Mouse (Mus musculus): ENCODE results near the gene Dnase2a. TPM values are rescaled to one million over a fixed set of nuclear protein-coding genes. Genes with fewer than 3 reads are reported as not detected.

The Dnase2a gene
- total RNA-seq (2021) = 10 to 100 TPM; 11.8 to 12.8 TPM
- long read RNA-seq, experiment 1, transcript Dnase2a-201 (6 exons, 1,715 nt) = major isoform, 6 of 11 reads
- long read RNA-seq, experiment 1, partial matches to known transcripts = 0 of 11 reads
- long read RNA-seq, experiment 1, other reads (novel, unspliced or antisense) = 4 of 11 reads
- long read RNA-seq, experiment 2, partial matches to known transcripts = 0 of 8 reads
- long read RNA-seq, experiment 2, other reads (novel, unspliced or antisense) = 5 of 8 reads

DNA sequence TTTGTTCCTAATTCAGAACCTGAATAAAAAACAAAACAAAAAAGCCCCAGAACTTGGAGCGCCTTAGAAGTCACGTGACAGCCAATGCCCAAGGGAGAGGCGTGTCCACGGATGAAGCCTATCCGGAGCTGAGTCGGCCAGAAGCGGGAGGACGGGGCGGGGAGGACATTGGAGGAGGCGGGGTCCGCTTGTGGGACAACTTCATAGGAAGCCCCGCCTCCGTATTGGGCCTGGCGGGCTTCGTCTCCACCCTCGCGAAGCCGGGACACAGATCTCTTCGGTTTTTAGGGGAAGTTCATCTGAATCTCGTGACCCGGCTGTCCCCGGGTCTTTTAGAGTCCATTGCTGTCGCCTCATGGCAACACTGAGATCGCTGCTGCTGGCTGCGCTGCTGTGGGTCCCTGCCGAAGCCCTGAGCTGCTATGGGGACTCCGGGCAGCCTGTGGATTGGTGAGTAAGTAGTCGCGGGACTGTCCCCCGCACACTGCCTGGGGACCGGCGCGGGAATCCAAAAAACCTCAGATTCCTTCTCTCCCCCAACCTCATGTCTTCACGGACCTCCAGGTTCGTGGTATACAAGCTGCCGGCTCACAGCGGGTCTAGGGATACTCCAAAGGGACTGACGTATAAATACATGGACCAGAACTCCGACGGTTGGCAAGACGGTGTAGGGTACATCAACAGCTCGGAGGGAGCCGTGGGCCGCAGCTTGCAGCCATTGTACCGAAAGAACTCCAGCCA, at the start of gene Dnase2a:
Dnase2a (plus strand) TSS at position 140 of the 741 bp plus-strand sequence.
- DNase-seq = peak; percentile 96

DNA sequence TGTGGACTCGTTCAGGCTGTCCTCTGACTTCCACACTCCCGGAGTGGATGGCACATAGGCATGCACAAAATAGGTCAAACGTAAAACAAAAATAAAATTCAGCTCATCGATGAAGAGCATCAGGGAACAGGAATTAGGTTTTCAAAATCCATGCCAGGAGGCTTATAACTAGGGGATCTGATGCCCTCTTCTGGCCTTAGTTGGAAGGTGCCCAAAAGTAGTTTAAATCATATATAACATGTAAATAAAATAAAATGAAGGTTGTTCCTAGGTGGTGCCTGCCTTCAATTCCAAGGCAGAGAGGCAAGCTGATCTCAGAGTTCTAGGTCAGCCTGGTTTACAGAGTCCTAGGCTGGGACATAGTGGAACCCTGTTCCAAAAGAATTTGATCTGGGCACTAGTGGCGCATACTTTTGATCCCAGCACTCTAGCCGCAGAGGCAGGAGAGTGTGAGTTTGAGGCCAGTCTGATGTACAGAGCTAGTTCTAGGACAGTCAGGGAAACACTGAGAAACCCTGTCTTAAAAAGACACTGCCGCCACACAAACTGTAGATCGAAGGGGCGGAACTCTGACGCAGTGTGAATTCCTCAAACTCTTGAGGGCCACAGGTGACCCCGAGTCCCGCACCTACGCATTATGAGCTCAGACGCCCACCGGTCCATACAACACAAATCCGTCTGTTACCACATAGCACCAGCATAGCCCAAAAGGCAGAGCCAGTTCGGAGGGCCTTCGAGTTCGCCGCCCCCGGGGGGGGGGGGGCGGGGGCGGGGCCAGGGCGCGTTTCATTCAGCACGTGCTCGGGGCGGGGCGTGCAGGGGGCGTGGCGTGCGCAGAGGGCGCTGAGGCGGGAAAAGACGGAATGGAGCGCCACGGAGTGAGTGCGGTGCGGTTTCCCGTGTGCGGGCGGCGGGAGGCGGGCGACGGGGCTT, 36.7 kb upstream of the Dnase2a start, which contains the start of gene Syce2:
Syce2 (plus strand) TSS at position 736 of the 933 bp plus-strand sequence.
- DNase-seq = peak; percentile 91

DNA sequence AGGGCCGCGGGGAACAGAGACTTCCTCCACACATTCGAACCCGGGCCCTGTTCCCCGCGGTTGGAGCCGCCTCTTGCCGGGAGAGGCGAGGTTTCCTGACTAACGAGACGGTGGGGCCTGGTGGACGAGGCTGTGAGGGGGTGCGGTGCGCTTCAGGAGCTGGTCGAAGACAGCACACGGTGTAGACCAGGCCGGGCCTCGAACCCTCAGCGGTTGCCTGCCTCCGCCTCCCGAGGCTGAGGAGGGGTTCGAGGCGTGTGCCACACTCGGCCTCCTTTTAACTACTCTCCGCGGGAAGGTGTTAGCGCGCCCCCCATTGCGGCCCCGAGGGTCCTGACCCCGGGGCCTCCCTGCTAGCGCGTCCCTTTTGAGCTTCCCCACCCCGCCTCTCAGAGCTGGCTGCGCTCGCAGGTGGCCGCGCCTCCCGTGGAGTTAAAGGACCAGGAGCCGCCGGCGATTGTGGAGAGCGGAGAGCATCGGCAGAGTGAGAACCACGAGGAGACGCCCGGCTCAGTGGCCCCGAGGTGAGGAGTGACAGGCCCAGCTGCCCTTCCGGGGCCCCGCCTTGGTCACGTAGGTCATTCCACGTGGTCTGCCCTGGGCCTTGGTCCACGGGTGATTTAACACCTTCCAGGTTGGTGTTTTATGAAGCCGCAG, 35.9 kb upstream of the Dnase2a start:
- peak; percentile 56 for DNase-seq

- no peak for DNase-seq
Observed at GRCm38 (mm10) chr8:84873016-84873415, 35.3 kb upstream of the Dnase2a start.

DNA sequence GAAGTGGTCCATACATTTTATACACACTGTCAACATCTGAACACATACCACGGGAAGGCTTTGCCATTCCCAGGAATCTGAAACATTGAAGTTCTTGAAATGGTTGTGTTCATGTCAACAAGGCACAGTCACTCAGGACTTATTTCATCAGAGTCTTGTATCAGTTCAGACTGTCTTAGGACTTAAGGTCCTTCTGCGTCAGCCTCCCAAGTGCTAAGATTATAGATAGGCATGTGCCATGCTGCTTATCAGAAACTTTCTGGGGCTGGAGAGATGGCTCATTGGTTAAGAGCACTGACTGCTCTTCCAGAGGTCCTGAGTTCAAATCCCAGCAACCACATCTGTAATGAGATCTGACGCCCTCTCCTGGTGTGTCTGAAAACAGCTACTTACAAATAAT, 34.0 kb upstream of the Dnase2a start:
- DNase-seq = no peak

DNA sequence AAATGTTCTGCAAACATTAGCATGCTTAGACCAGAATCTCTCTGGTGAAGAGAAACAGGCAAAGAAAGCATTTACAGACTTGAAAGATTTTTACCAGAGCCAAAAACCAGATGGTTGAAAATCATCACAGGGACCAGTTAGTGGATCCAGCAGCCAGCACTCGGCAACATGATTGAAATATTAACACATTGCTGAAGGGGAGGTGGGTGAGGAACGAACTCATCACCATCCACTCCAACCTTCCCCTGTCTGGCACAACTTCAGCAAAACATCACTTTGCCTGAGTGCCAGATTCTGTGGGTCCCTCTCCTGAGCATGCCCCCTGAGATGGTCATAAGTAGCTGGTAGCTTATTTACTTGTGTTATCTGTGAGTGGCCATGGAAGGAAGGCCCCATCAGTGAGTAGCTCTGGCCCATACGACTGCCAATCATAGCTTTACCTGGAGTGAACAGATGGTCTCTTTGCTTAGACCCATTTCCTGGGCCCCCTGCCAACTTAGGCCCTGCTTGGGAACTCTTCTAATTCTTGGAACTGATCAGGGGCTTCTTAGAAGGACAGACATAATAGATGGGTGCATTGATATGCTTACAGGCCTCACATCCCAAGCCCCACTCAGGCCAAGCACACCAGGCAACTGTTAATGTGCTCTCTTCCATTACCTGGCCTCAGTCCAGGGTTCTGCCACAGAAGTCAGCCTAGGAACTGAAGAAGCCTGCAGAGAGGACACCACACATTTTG, 30.9 kb upstream of the Dnase2a start:
- no peak for DNase-seq

DNA sequence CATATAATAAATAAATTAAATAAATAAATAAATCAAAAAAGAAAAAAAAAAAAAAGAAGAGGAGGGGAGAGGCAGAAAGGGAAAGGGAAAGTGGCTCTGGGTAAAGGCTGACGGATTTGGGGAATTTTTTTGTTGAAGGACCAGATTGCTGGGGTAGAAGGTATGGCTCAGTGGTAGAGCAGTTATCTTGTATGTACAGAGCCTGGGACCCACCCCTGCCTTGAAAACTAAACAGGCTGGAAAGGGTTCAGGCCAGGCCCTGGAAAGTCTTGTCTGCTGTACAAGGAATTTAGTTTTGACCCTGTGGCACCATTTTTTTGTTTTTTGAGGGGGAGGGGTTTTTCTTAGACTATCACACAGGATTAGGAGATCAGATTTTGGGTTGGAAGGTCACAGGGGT, 29.4 kb upstream of the Dnase2a start:
- DNase-seq = no peak

DNA sequence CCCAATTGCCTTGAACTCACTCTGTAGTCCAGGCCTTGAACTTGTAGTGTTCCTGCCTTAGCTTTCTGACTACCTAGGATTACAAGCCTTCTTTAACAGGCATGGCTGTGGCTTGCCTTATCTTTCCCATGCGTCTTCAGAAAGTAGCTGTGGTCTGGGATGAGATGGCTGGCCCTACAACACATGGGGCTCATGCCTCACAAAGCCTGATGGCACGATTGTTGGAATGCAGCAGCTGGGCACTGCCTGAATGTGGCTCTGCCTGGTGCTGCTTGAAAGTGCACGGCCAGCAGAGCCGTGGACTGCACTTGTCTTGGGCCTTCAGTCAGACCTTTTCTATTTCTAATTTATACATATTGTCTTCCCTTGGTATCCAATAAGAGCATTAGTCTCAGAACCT, 23.6 kb upstream of the Dnase2a start:
- DNase-seq = no peak

GRCm38 (mm10) chr8:84888280-84888679, 20.1 kb upstream of the Dnase2a start:
- DNase-seq = no peak

- DNase-seq = no peak
Observed at GRCm38 (mm10) chr8:84889141-84889540, 19.2 kb upstream of the Dnase2a start.

DNA sequence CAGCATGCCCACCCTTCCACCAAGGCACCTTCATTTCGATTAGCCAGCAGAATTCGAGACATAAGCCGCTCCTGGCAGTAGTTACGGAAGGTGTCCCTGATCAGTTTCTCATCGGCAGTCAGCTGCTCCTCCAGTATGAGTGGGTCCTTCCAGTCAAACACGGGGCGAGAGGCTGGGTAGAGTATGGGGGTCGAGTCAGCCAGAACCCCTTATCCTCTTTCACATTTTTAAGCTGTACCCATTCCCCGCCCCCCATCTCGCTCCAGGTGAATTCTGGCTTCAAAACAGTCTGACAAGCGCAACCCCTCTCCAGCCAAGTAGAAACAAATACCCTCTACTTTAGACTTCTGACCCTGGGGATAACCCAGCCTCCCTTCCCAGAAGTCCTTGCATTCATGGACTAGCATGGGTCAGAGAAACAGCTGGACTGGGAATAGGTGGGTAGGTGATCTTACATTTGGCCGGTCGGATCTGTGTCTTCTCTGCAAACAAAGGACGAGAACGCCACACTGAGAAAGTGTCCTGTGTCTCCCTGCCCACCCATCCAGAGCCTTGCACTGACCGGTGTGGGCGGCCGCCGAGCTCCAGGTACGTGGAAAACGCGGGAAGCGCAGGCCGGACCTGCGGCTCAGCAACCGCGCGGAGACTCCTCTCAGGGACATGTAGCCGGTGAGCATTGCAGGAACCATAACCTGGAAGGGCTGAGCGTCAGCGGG, 15.2 kb upstream of the Dnase2a start:
- no peak for DNase-seq

DNA sequence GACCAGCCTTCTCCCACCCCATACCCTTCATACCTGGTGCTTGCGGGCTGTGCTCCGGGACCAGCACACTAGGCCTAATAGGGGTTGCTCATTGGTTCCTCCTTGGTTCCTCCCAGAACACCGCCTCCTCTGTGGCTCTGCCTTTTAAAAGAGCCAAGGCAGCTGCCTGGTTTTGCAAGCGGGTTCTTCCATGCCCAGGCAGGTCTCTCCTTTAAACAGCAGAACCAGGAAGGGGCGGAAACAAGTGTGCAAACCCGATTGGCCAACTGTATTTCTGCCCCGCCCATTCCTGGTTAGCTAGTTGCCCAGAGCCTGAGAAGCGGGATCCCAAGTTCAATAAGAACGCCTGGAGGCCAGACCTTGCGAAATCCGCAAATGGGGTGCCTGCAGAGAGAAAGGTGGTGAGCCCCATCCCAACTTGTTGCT, 14.6 kb upstream of the Dnase2a start, which contains the start of gene Gcdh:
Gcdh (minus strand) TSS at position 213 of the 426 bp plus-strand sequence.
- peak; percentile 93 for DNase-seq

DNA sequence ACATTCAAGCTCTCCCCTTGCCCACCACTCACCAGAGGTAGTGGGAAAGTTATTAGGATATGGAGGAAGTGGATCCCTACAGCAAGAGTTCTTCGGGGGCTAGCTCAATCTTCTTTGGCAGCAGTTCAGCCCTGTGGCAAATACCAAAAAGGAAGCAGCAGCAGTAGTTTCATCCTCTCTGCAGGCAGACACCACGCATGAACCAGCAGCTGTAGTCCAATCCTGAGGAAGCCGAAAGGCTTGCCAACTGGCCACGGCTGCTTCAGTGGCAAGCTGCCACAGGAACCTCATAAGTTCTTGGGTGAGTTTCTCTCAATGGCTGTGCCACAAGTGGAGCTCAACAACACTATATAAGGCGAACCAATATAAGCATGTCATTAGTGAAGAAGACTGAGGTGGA, 12.4 kb upstream of the Dnase2a start:
- DNase-seq = no peak

- DNase-seq = no peak
Observed at GRCm38 (mm10) chr8:84901071-84901470, 7.3 kb upstream of the Dnase2a start.

- no peak for DNase-seq
Observed at GRCm38 (mm10) chr8:84901752-84902151, 6.6 kb upstream of the Dnase2a start, which contains the start of gene Klf1. Gene Klf1, plus strand, starts transcription at chr8:84901928.

- DNase-seq = no peak
Observed at GRCm38 (mm10) chr8:84902367-84902919, 5.9 kb upstream of the Dnase2a start.

DNA sequence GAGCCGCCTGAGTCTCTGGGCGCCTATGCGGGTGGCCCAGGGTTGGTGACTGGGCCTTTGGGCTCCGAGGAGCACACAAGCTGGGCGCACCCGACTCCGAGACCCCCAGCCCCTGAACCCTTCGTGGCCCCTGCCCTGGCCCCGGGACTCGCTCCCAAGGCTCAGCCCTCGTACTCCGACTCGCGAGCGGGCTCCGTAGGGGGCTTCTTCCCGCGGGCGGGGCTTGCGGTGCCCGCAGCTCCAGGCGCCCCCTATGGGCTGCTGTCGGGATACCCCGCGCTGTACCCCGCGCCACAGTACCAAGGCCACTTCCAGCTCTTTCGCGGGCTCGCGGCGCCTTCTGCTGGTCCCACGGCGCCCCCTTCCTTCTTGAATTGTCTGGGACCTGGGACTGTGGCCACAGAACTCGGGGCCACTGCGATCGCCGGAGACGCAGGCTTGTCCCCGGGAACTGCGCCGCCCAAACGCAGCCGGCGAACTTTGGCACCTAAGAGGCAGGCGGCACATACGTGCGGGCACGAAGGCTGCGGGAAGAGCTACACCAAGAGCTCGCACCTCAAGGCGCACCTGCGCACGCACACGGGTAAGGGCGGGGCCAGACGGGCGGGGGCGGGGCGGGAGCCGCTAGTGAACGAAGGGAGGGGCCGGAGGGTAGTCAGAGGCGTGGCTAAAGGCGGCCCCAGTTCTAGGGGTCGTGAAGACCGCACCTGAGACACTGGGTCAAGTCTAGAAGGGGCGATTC, 5.3 kb upstream of the Dnase2a start:
- DNase-seq = peak; percentile 96

GRCm38 (mm10) chr8:84904351-84904750, 4.0 kb upstream of the Dnase2a start:
- DNase-seq = no peak

DNA sequence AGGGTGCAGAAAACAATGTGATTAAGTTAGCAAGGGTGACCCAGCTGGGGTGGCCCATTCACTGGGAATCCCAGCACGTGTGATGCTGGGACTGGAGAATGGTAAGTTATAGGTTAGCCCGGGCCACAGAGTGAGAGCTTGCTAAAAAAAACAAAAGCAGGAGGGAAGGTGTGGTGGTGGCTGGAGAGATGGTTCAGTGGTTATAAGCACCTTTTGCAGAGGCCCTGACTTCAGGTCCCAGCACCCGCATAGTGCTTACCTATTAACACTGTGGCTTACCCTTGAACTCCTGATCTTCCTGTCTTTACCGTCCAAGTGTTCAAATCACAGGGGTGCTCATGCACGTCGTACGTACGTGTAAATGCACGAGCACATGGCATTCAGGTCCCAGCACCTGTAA, 1.3 kb upstream of the Dnase2a start:
- no peak for DNase-seq

All from adrenal gland, postnatal 10 days (tissue).